Mouse (Mus musculus) adrenal gland, postnatal 25 days (tissue): ENCODE measurements around the gene D3Ertd254e. TPM values are rescaled to one million over a fixed set of nuclear protein-coding genes. Genes with fewer than 3 reads are reported as not detected.

Source experiments
- DNase-seq: peaks from one replicate; pipeline ENCODE4 v3.0.0; 2021; ENCODE audit warnings: mixed read lengths
- total RNA-seq: library from RNA; stranded (reverse); gene quantifications from 2 replicates; pipeline ENCODE4 v1.2.3, GENCODE M21; 2021

Gene D3Ertd254e
- total RNA-seq, 1 experiment from 2014 or later: 8.6 TPM

DNA sequence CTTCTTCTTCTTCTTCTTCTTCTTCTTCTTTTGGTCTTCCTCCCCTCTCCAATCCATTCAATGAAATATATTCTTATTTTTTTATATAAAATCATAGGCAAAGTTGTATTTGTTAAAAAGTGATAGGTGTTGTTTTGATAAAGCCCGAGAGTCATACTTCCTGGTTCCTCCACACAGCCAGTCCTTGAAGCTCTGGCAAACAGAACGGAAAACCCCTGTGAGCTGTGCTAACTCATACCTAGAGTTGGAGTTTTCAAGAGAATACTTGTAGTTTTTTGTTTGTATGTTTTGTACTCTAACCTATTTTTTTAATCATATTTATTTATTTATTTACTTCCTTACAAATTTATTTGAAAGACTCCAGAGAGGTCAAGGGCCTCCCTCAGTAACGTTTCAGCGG is 61.9 kb downstream of the D3Ertd254e start:
- DNase-seq: no peak

Other genes starting within 250 kb of the D3Ertd254e start
- gene Dcun1d1, start 213.6 kb upstream of the D3Ertd254e start, total RNA-seq: 75.1 and 76.7 TPM in 2 replicates
- gene Mccc1, start 150.3 kb upstream of the D3Ertd254e start, total RNA-seq: 111 and 116 TPM in 2 replicates
- gene Ccdc144b, start 97.5 kb upstream of the D3Ertd254e start, total RNA-seq: 0.15 TPM in 1 of 2 replicates, not detected in the other
- gene Acad9, start 85.0 kb upstream of the D3Ertd254e start, total RNA-seq: 39.2 and 52.5 TPM in 2 replicates
- not detected in 2 replicates for gene Qrfpr, start 71.3 kb downstream of the D3Ertd254e start, total RNA-seq